Mouse (Mus musculus) retina, postnatal 1 day (tissue): ENCODE results near the gene Gm5737.

Experiments used
- DNase-seq: peaks from one replicate; pipeline ENCODE4 v3.0.0-alpha.2; 2012

Gm5737 gene

GRCm38 (mm10) chr7:120878271-120878670 lies 66.1 kb downstream of the Gm5737 start:
- no peak for DNase-seq

- no peak for DNase-seq
These were observed 67.8 kb downstream of the Gm5737 start for GRCm38 (mm10) chr7:120879972-120880371.

GRCm38 (mm10) chr7:120880770-120881169 lies 68.6 kb downstream of the Gm5737 start:
- no peak for DNase-seq
